9 mouse cellular contexts compared by ENCODE assay signal in the genomic region with DNA sequence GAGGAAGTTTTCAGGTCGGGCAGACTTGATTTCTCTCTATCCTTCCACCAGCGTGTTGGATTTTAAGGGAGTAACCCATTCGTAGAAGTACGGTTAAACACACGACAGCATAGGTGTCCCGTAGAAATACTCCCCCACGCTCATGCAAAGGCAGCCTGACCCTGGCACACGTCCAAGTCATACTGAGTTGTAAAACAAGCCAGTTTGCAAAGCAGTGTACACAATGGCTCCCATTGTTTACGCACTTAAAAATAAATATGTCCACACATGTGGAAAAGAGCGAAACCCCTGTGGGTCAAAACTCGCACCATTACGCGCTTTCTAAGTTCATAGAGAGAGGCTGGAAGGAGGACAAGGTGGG. TPM values are rescaled to one million over a fixed set of nuclear protein-coding genes. Genes with fewer than 3 reads are reported as not detected.
DNase-seq lines count a peak whose midpoint lies in the region; ATAC-seq and TF ChIP-seq lines count a peak whose summit lies in the region.
"Had no signal": no experiment of that assay in that cellular context is flagged by ENCODE, and none has a peak within 500 bp of the region (broad histone marks: within the 10 kb centered on the region; RNA-seq: fewer than 3 reads in every experiment).

No protein-coding gene starts in this region.

- H3K36me3 ChIP-seq in midbrain, embryonic 14.5 days (ENCODE audit: control insufficient read depth, insufficient read depth, low read length): no peaks in the 10 kb centered on the region
- H3K36me3 ChIP-seq in midbrain, embryonic 15.5 days (replicated peaks): no peaks in the 10 kb centered on the region
- H3K36me3 ChIP-seq in limb, embryonic 12.5 days: no peaks in the 10 kb centered on the region
- H3K36me3 ChIP-seq in small intestine, adult 2 months (ENCODE audit: control insufficient read depth, insufficient read depth, low read length): no peaks in the 10 kb centered on the region
- no peaks in the 10 kb centered on the region for H3K36me3 ChIP-seq in forebrain, embryonic 14.5 days (ENCODE audit: control insufficient read depth, insufficient read depth, low read length)

- no peaks in the 10 kb centered on the region for H3K27me3 ChIP-seq in cerebellum, adult 2 months (ENCODE audit: control insufficient read depth, insufficient read depth, low read length)
- H3K27me3 ChIP-seq in midbrain, embryonic 14.5 days (ENCODE audit: control insufficient read depth, insufficient read depth, low read length): no peaks in the 10 kb centered on the region
- H3K27me3 ChIP-seq in midbrain, embryonic 15.5 days (replicated peaks): no peaks in the 10 kb centered on the region
- H3K27me3 ChIP-seq in limb, embryonic 12.5 days: no peaks in the 10 kb centered on the region
- no peaks in the 10 kb centered on the region for H3K27me3 ChIP-seq in small intestine, adult 2 months (ENCODE audit: control insufficient read depth, insufficient read depth, low read length)
- no peaks in the 10 kb centered on the region for H3K27me3 ChIP-seq in forebrain, embryonic 14.5 days (replicated peaks; ENCODE audit: control insufficient read depth, insufficient read depth, low read length)

- no peak overlapping the region for H3K9ac ChIP-seq in midbrain, embryonic 14.5 days (replicated peaks; ENCODE audit: low read length)
- H3K9ac ChIP-seq in midbrain, embryonic 15.5 days: no peak overlapping the region
- H3K9ac ChIP-seq in limb, embryonic 12.5 days (replicated peaks): no peak overlapping the region
- H3K9ac ChIP-seq in forebrain, embryonic 14.5 days (ENCODE audit: low read length): no peak overlapping the region

- H3K9me3 ChIP-seq in midbrain, embryonic 14.5 days (ENCODE audit: control insufficient read depth, low read length): no peaks in the 10 kb centered on the region
- H3K9me3 ChIP-seq in midbrain, embryonic 15.5 days: no peaks in the 10 kb centered on the region
- no peaks in the 10 kb centered on the region for H3K9me3 ChIP-seq in limb, embryonic 12.5 days
- H3K9me3 ChIP-seq in forebrain, embryonic 14.5 days (replicated peaks; ENCODE audit: control insufficient read depth, low read length): no peaks in the 10 kb centered on the region

- H3K27ac ChIP-seq in cerebellum, adult 2 months (ENCODE audit: insufficient read depth, low read length): no peak overlapping the region
- no peak overlapping the region for H3K27ac ChIP-seq in midbrain, embryonic 14.5 days (replicated peaks; ENCODE audit: low read depth, low read length)
- H3K27ac ChIP-seq in midbrain, embryonic 15.5 days: no peak overlapping the region
- peak overlapping the region; percentile 91 for H3K27ac ChIP-seq in limb, embryonic 12.5 days
- peak overlapping the region; percentile 29; the same call in 1 of the 2 replicates for H3K27ac ChIP-seq in small intestine, adult 2 months (ENCODE audit: insufficient read depth, low read depth, low read length)
- no peak overlapping the region for H3K27ac ChIP-seq in forebrain, embryonic 14.5 days (ENCODE audit: low read depth, low read length)

- no peak for ATAC-seq in midbrain, embryonic 14.5 days (ENCODE audit: low FRiP score, low TSS enrichment)
- ATAC-seq in midbrain, embryonic 15.5 days (replicated peaks): no peak
- no peak for ATAC-seq in limb, embryonic 12.5 days (ENCODE audit: insufficient number of reproducible peaks, insufficient read depth, low FRiP score, low TSS enrichment, low read depth)
- no peak for ATAC-seq in forebrain, embryonic 14.5 days

- H3K4me3 ChIP-seq in cerebellum, adult 2 months (replicated peaks; ENCODE audit: insufficient read depth, low read depth, low read length): peak overlapping the region; percentile 19
- H3K4me3 ChIP-seq in midbrain, embryonic 14.5 days (replicated peaks; ENCODE audit: low read depth, low read length): no peak overlapping the region
- H3K4me3 ChIP-seq in midbrain, embryonic 15.5 days: no peak overlapping the region
- H3K4me3 ChIP-seq in limb, embryonic 12.5 days (replicated peaks): no peak overlapping the region
- peak overlapping the region; percentile 48 for H3K4me3 ChIP-seq in small intestine, adult 2 months (ENCODE audit: low read depth, low read length)
- H3K4me3 ChIP-seq in forebrain, embryonic 14.5 days (ENCODE audit: low read depth, low read length): no peak overlapping the region

- no peak for TF ChIP-seq POLR2A in cerebellum, adult 2 months (IDR thresholded peaks at IDR 0.05; ENCODE audit: borderline replicate concordance, insufficient read depth, low read length)
- TF ChIP-seq POLR2A in small intestine, adult 2 months (IDR thresholded peaks at IDR 0.05; ENCODE audit: low read depth, low read length): no peak

- no peak for DNase-seq in cerebellum, adult 2 months
- no peak for DNase-seq in cerebellum, postnatal 36 days
- DNase-seq in midbrain, embryonic 14.5 days: peak; percentile 41
- no peak for DNase-seq in forebrain, embryonic 14.5 days (ENCODE audit: low spot score)
- no peak for DNase-seq in cerebellum, adult 8-10 months
- DNase-seq: left cerebral cortex, postnatal 4 days had no signal

- WGBS in cerebellum, adult 2 months: 16% methylated on average over 13 of the region's 13 CpGs
- WGBS in midbrain, embryonic 14.5 days: 72% methylated on average over 13 of the region's 13 CpGs
- WGBS in midbrain, embryonic 15.5 days: 62% methylated on average over 13 of the region's 13 CpGs
- WGBS in limb, embryonic 12.5 days: 42% methylated on average over 13 of the region's 13 CpGs
- 15% methylated on average over 13 of the region's 13 CpGs for WGBS in small intestine, adult 2 months
- WGBS in forebrain, embryonic 14.5 days: 55% methylated on average over 13 of the region's 13 CpGs

- no peak overlapping the region for H3K4me2 ChIP-seq in midbrain, embryonic 14.5 days (ENCODE audit: low read length)
- no peak overlapping the region for H3K4me2 ChIP-seq in midbrain, embryonic 15.5 days
- peak overlapping the region; percentile 19 for H3K4me2 ChIP-seq in limb, embryonic 12.5 days
- H3K4me2 ChIP-seq in forebrain, embryonic 14.5 days (ENCODE audit: low read length): no peak overlapping the region

- peaks cover 15% of the 10 kb centered on the region for H3K4me1 ChIP-seq in cerebellum, adult 2 months (ENCODE audit: control insufficient read depth, insufficient read depth, low read length)
- H3K4me1 ChIP-seq in midbrain, embryonic 14.5 days (ENCODE audit: control insufficient read depth, insufficient read depth, low read length): no peaks in the 10 kb centered on the region
- no peaks in the 10 kb centered on the region for H3K4me1 ChIP-seq in midbrain, embryonic 15.5 days
- H3K4me1 ChIP-seq in limb, embryonic 12.5 days (replicated peaks): peaks cover 34% of the 10 kb centered on the region
- peaks cover 5% of the 10 kb centered on the region for H3K4me1 ChIP-seq in small intestine, adult 2 months (ENCODE audit: control insufficient read depth, insufficient read depth, insufficient read length, low read length)
- H3K4me1 ChIP-seq in forebrain, embryonic 14.5 days (ENCODE audit: control insufficient read depth, insufficient read depth, low read length): no peaks in the 10 kb centered on the region

- no peak for TF ChIP-seq CTCF in cerebellum, adult 2 months (IDR thresholded peaks at IDR 0.05; ENCODE audit: borderline replicate concordance, insufficient read depth, low read depth, low read length)
- TF ChIP-seq CTCF in small intestine, adult 2 months (IDR thresholded peaks at IDR 0.05; ENCODE audit: extremely low read depth, insufficient read length, insufficient replicate concordance, low read depth, low read length): no peak

RNA-seq across cellular contexts. Expression of gene Park7, which starts 24.3 kb away (rescaled TPM):
- polyA plus RNA-seq in cerebellum, adult 2 months (2012; rRNA removed): 362 and 384 TPM in 2 replicates
- 367 and 400 TPM in 2 replicates for polyA plus RNA-seq in midbrain, embryonic 14.5 days (2014; fragmentation: Nextera tagmentation; extraction: Ambion mirVana)
- 365 and 370 TPM in 2 replicates for polyA plus RNA-seq in midbrain, embryonic 15.5 days (2015; fragmentation: Nextera tagmentation; extraction: Ambion mirVana)
- polyA plus RNA-seq in limb, embryonic 12.5 days (2016; fragmentation: Nextera tagmentation; extraction: Ambion mirVana): 441 and 447 TPM in 2 replicates
- polyA plus RNA-seq in small intestine, adult 2 months (2012; rRNA removed): 41.1 and 70.5 TPM in 2 replicates
- 447 and 495 TPM in 2 replicates for polyA plus RNA-seq in forebrain, embryonic 14.5 days (2014; fragmentation: Nextera tagmentation; extraction: Ambion mirVana)

RNA-seq across cellular contexts. Expression of gene Tnfrsf9, which starts 24.4 kb away (rescaled TPM):
- 0.64 and 0.67 TPM in 2 replicates for polyA plus RNA-seq in cerebellum, adult 2 months (2012; rRNA removed)
- 0.13 TPM in 1 of 2 replicates, not detected in the other for polyA plus RNA-seq in midbrain, embryonic 14.5 days (2014; fragmentation: Nextera tagmentation; extraction: Ambion mirVana)
- 0.30 and 0.36 TPM in 2 replicates for polyA plus RNA-seq in midbrain, embryonic 15.5 days (2015; fragmentation: Nextera tagmentation; extraction: Ambion mirVana)
- polyA plus RNA-seq in limb, embryonic 12.5 days (2016; fragmentation: Nextera tagmentation; extraction: Ambion mirVana): 0.45 and 0.69 TPM in 2 replicates
- polyA plus RNA-seq in small intestine, adult 2 months (2012; rRNA removed): 0.72 and 1.3 TPM in 2 replicates
- polyA plus RNA-seq in forebrain, embryonic 14.5 days (2014; fragmentation: Nextera tagmentation; extraction: Ambion mirVana): 0.11 TPM in 1 of 2 replicates, not detected in the other

RNA-seq across cellular contexts. Expression of gene Errfi1, which starts 36.2 kb away (rescaled TPM):
- 30.0 and 32.4 TPM in 2 replicates for polyA plus RNA-seq in cerebellum, adult 2 months (2012; rRNA removed)
- polyA plus RNA-seq in midbrain, embryonic 14.5 days (2014; fragmentation: Nextera tagmentation; extraction: Ambion mirVana): 20.1 and 25.3 TPM in 2 replicates
- 25.6 and 26.4 TPM in 2 replicates for polyA plus RNA-seq in midbrain, embryonic 15.5 days (2015; fragmentation: Nextera tagmentation; extraction: Ambion mirVana)
- 25.7 and 29.0 TPM in 2 replicates for polyA plus RNA-seq in limb, embryonic 12.5 days (2016; fragmentation: Nextera tagmentation; extraction: Ambion mirVana)
- polyA plus RNA-seq in small intestine, adult 2 months (2012; rRNA removed): 6.6 and 26.7 TPM in 2 replicates
- polyA plus RNA-seq in forebrain, embryonic 14.5 days (2014; fragmentation: Nextera tagmentation; extraction: Ambion mirVana): 17.4 and 19.1 TPM in 2 replicates

Comparison
In these comparisons a context has a peak if more than half of its experiments do, and no peak if none do; other contexts are left out.
1. H3K27ac ChIP-seq: peak in limb, embryonic 12.5 days (single experiment) and small intestine, adult 2 months (single experiment); none in cerebellum, adult 2 months (single experiment), midbrain, embryonic 14.5 days (single experiment), midbrain, embryonic 15.5 days (single experiment) and forebrain, embryonic 14.5 days (single experiment).
2. H3K4me3 ChIP-seq: peak in cerebellum, adult 2 months (single experiment) and small intestine, adult 2 months (single experiment); none in midbrain, embryonic 14.5 days (single experiment), midbrain, embryonic 15.5 days (single experiment), limb, embryonic 12.5 days (single experiment) and forebrain, embryonic 14.5 days (single experiment).